Mouse (Mus musculus) embryonic fibroblast, embryonic 13.5 days (primary cell): ENCODE measurements around the gene Rxra. TPM values are rescaled to one million over a fixed set of nuclear protein-coding genes. Genes with fewer than 3 reads are reported as not detected.

Source experiments
- H3K27ac ChIP-seq: 2 replicates; pipeline ENCODE4 v1.5.1; 2012; ENCODE audit warnings: low read length, control low read depth, inconsistent platforms; ENCODE audit not compliant: insufficient read depth
- H3K4me1 ChIP-seq: 2 replicates; pipeline ENCODE4 v1.6.1; 2011; ENCODE audit warnings: low read length; ENCODE audit not compliant: control insufficient read depth, insufficient read depth
- H3K4me3 ChIP-seq: 2 replicates; pipeline ENCODE4 v1.5.1; 2011; ENCODE audit warnings: mild to moderate bottlenecking, control low read depth, low read length; ENCODE audit not compliant: insufficient read depth
- CTCF ChIP-seq: IDR thresholded peaks from 2 replicates; pipeline ENCODE4 v1.5.1; 2011; ENCODE audit warnings: mild to moderate bottlenecking, control low read depth, low read length, moderate library complexity, borderline replicate concordance; ENCODE audit not compliant: insufficient read depth
- POLR2A ChIP-seq: IDR thresholded peaks from 2 replicates; pipeline ENCODE4 v1.6.1; 2011; ENCODE audit warnings: low read depth, mild to moderate bottlenecking, control low read depth, low read length, moderate library complexity
- polyA plus RNA-seq: library from polyadenylated mRNA; stranded (reverse); fragments of >200 nt; gene quantifications from 2 replicates; pipeline ENCODE4 v1.2.4, GENCODE M21; 2011; ENCODE audit warnings: low read depth; ENCODE audit not compliant: missing spikeins, insufficient read length

Gene Rxra
- polyA plus RNA-seq, 1 experiment, result 35.7 TPM

DNA sequence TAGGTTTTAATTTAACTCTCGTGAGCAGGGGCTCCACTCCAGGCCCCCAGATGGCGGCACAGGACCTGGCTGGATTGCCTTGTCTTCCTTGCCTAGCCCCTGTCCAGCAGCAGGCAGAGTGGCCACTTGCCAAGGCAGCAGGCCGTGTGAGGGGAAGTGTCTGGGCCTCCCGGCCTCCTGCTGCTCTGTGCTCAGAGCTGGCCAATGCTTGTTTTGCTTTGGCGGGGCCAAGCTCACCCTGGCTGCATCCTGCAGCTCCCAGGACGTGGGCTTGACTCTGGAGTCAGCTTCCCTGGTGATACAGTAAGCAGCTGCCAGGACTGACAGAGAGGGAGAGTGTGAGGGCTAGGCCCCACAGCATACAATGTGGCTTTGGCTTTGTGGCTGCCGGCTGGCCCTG is 23.3 kb downstream of the Rxra start:
- no peak overlapping the region for H3K4me3 ChIP-seq
- peak overlapping the region; percentile 74 for H3K27ac ChIP-seq
- H3K4me1 ChIP-seq, result 0 out of 2 replicates have a peak, but pooled peaks cover 8% of the 10 kb centered on the region
- TF ChIP-seq CTCF (peak; percentile 43; the same call in 1 of the 2 replicates), POLR2A (no peak)

DNA sequence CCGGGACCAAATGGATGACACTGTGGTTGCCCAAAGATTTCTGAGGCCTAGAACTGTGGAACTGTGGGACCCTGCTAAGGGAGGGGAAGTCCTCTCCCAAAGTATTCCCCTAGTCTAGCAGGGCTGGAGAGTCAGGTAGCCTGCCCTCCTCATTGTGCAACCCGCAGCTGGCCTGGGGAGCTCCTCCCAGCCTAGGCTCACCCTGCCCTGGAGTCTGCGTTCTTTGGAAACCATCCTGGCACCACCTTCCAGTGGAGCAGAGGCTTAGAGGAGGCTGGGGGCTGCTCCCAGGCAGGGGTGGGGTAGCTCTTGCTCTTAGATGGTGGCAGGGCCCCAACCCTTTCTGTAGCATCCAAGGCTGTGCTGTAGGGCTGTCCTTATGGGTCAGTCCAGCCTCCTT is 26.0 kb downstream of the Rxra start:
- Histone ChIP-seq H3K4me1 (0 out of 2 replicates have a peak, but pooled peaks cover 8% of the 10 kb centered on the region), H3K27ac (no peak overlapping the region)
- no peak for TF ChIP-seq POLR2A
- no peak for TF ChIP-seq CTCF

DNA sequence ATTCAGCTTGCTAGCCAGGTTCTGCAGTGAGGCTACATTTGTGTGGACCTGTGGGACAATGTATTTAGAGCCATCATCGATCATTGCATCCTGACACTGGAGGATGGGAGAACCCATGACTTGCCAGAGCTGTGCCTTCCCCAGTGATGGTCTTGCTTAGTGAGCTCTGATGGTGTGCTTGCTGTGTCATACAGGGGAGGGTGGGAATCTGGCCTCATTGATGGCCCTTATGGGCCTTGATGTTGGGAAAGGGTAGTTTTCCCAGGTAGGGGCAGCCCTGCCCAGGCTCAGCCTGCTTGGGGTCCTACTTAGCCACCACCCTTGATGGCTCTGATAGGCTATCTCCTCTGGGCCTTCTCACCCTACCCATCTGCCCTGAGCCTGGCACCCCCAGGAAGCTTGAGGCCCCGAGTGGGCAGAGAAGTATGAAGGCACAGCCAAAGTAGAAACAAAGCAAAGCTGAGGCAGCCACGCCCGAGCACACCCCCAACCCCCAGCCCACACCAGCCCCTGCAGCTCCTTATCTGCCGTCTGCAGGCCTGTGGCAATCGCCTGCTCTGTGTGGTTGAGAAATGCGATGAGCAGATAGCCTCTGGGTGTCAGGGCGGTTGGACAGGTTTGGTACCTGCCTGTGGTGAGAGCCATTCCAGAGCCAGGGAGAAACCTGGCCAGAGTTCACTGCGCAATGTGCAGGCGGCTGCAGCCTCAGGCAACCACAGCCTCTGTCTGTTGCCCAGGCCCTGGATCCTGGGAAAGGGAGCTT is 26.8 kb downstream of the Rxra start:
- Histone ChIP-seq H3K27ac (no peak overlapping the region), H3K4me1 (0 out of 2 replicates have a peak, but pooled peaks cover 8% of the 10 kb centered on the region)
- TF ChIP-seq POLR2A (no peak), CTCF (no peak)

More for the DNA sequence above, 26.0 kb downstream of the Rxra start:
- no peak overlapping the region for H3K4me3 ChIP-seq

DNA sequence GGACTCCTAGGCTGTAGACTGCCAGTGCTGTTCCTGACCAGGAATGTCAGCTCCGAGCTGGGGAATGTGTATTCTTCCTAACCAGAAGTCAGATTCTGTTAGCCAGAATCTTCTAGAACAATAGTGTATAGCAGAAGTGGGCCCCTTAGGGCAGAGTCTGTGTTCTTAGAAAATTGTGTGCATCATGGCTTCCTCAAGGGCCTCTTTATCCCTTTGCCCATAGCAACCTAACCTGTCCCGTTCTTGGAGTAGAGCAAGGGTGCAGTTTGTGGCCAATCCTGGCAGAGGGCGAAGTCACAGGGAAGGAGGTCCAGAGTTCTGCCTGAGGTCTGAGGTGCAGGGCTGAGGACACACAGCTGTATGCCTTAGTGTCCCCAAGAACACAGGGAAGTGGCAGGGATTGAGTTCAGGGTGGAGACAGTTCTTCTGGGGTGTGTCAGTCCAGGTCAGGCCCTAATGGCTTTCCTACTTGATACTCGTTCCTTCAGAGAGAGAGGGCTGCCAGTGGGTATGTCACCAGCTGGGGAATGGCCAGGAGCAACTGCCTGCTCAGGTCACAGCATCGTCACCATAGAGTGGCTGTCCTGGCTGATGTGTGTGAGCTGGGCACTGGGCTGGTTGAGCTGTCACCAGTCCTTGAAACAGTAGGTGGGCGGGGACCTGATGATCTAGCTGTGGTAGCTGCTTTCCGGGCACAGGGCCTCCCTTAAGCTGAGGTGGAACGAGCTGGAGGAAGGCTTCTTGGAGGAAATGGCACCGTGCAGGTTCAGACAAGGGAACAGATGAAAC is 27.8 kb downstream of the Rxra start:
- Histone ChIP-seq H3K4me1 (0 out of 2 replicates have a peak, but pooled peaks cover 7% of the 10 kb centered on the region), H3K27ac (no peak overlapping the region), H3K4me3 (no peak overlapping the region)
- no peak for TF ChIP-seq POLR2A
- no peak for TF ChIP-seq CTCF

More for the DNA sequence above, 26.8 kb downstream of the Rxra start:
- H3K4me3 ChIP-seq, result no peak overlapping the region

DNA sequence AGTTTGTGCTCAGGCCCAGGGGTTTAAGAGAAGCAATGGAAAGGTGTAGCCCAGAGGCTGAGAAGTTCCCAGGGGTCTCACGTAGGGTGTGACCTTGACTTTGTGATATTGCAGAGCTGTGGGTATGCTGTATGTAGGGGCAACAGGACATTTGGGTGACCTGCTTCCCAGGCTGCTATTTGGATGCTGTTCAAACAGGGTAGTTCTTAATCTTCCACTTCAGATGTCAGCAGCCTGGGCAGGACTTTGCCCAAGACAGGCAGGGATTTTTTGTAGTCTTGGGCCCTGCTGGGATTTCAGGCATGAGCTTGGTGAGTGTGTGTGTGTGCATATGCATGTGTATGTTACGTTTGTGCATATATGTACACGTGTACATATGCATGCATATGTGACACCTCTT is 28.4 kb downstream of the Rxra start:
- no peak overlapping the region for H3K27ac ChIP-seq
- TF ChIP-seq POLR2A, result no peak
- no peak for TF ChIP-seq CTCF
- no peak overlapping the region for H3K4me3 ChIP-seq
- 0 out of 2 replicates have a peak, but pooled peaks cover 4% of the 10 kb centered on the region for H3K4me1 ChIP-seq

DNA sequence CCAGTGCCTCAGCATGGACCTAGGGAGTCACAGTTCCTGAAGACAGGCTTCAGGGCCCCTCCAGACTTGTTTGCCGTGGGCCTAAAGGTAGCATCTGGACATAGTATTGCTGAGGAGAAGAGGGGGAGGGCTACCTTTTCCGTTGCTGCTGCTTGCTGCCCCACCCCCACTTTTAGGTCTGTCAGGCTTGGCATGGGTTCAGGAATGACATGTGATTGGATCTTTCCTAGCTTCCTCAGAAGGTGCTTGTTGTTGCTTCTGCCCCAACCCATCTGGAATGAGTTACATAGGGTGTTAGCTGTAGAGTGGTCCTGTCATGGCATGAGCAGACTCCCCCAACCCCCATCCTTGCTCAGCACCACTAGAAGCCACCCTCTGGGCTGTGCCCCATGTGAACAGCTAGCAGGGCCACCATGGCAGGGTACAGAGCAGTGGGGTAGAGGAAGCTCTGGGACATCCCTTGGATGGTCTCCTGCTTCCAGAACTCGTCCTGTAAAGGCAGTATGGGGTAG is 34.7 kb downstream of the Rxra start:
- H3K4me1 ChIP-seq, result peaks cover 18% of the 10 kb centered on the region
- no peak overlapping the region for H3K4me3 ChIP-seq
- no peak overlapping the region for H3K27ac ChIP-seq
- TF ChIP-seq POLR2A, result no peak
- no peak for TF ChIP-seq CTCF

DNA sequence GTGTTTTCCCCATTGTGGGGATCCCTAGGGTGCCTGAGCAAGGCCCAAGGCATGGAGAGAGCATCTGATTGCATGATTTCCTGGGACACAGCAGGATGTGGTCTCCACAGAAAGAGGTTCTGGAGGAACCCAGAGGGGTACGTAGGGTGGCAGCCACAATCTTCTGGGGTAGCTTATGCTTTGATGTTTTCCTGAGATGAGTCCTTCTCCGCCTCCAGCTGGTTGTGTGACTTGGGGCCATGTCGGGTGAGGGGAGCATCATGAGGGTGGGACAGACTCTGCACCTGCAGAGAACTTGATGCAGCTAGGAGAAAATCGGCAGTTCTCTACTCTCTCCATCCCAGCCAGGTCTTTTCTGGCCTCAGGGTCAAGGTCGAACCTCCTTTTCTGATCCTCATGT is 36.4 kb downstream of the Rxra start:
- Histone ChIP-seq H3K27ac (no peak overlapping the region), H3K4me1 (peaks cover 18% of the 10 kb centered on the region), H3K4me3 (no peak overlapping the region)
- TF ChIP-seq CTCF (no peak), POLR2A (no peak)

DNA sequence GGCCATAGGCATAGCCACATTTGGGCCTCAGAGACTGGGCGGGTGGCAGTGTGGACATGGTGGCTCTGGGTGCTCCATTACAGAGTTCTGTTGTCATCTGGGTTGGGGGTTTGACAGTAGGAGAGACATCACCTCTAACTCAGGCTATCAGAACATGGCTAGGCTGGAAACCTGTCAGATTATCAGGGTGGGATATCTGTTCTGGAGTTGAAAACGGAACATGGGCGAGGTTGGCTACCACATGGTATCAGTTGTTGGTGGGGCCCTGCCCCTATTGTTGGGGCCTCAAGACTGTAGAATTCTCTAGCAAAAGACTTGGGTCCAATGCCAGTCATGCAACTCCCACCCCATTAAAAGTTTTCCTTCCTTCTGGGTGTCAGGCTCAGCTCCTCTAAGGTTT is 37.1 kb downstream of the Rxra start:
- Histone ChIP-seq H3K27ac (no peak overlapping the region), H3K4me1 (peaks cover 18% of the 10 kb centered on the region), H3K4me3 (no peak overlapping the region)
- TF ChIP-seq POLR2A, result no peak
- TF ChIP-seq CTCF, result no peak

DNA sequence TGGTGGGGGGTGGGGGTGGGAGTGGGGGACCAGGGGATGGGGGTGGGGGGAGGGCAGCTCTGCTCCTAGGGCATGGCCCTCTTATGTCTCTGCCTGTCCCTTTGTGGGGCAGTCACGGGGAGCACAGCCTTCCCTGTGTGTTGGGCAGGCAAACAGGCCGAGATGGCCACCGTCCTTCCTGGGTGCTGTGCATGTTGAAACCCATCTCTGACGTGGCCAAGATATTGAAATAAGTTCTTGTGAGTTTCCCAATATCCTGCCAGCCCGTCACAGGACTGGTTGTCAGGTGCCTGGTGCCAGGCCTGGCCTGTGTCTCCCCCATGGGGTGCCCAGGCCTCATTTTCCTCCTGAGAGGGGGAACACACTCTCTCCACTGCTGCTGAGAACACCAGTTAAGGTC is 37.9 kb downstream of the Rxra start:
- H3K27ac ChIP-seq, result no peak overlapping the region
- TF ChIP-seq CTCF (no peak), POLR2A (no peak)
- no peak overlapping the region for H3K4me3 ChIP-seq
- H3K4me1 ChIP-seq, result peaks cover 18% of the 10 kb centered on the region
